Mouse (Mus musculus): Measurements from ENCODE around the gene Actr3b. TPM values are rescaled to one million over a fixed set of nuclear protein-coding genes. Genes with fewer than 3 reads are reported as not detected.

Gene Actr3b
- polyA plus RNA-seq, 1 experiment from 2014 or later: 44.2 TPM

DNA sequence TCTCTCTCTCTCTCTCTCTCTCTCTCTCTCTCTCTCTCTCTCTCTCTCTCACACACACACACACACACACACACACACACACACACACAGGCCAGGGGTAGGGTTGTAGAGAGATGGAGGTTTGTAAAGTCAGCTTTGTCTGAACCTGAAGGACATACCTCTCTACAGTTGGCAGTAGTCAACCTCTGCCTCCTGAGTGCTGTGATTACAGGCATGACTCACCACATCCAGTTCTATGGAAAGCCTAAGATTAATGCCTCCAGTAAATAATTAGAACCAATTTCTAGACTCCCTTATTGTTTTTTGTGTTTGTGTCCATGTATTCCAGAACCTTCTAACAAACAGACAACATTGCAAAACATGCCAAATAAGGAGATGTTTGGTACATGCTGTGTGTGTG is 11.9 kb upstream of the Actr3b start:
- H3K9me3 ChIP-seq (ENCODE audit: control insufficient read depth, low read length): no peaks in the 10 kb centered on the region
- no peaks in the 10 kb centered on the region for H3K27me3 ChIP-seq (ENCODE audit: control insufficient read depth, insufficient read depth, low read length)
- no peaks in the 10 kb centered on the region for H3K4me1 ChIP-seq (ENCODE audit: control insufficient read depth, insufficient read depth, low read length)
- no peak overlapping the region for H3K27ac ChIP-seq (ENCODE audit: low read depth, low read length)
- H3K36me3 ChIP-seq (ENCODE audit: control insufficient read depth, insufficient read depth, low read length): no peaks in the 10 kb centered on the region
- H3K4me2 ChIP-seq (ENCODE audit: low read depth, low read length): no peak overlapping the region
- no peak overlapping the region for H3K4me3 ChIP-seq (ENCODE audit: low read depth, low read length)
- H3K9ac ChIP-seq (replicated peaks; ENCODE audit: low read depth, low read length): no peak overlapping the region
- ATAC-seq (ENCODE audit: low read depth): no peak

DNA sequence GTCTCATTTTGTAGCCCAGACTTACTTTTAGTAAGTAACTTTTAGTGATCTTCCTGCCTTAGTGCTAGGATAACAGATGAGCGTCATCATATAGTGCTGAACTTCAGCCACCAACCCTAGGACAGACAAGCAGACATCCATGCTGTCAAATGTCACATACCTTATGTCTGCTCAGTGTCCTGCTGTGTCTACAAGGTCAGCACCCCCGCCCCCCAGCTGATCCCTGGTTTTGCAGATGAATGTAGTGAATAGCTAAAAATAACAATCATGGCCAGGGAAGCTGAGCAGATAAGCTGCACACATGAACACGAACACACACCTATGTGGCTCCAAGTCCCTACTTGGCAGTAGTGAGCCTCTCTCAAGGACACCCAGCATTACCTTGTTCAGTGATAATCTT is 11.2 kb upstream of the Actr3b start:
- no peak for ATAC-seq (ENCODE audit: low read depth)
- WGBS: 76% methylated on average over 3 of the region's 3 CpGs
- Histone ChIP-seq H3K4me3 (ENCODE audit: low read depth, low read length) (no peak overlapping the region), H3K4me2 (ENCODE audit: low read depth, low read length) (no peak overlapping the region), H3K9ac (replicated peaks; ENCODE audit: low read depth, low read length) (no peak overlapping the region), H3K9me3 (ENCODE audit: control insufficient read depth, low read length) (no peaks in the 10 kb centered on the region), H3K27ac (ENCODE audit: low read depth, low read length) (no peak overlapping the region), H3K27me3 (ENCODE audit: control insufficient read depth, insufficient read depth, low read length) (no peaks in the 10 kb centered on the region), H3K36me3 (ENCODE audit: control insufficient read depth, insufficient read depth, low read length) (no peaks in the 10 kb centered on the region), H3K4me1 (ENCODE audit: control insufficient read depth, insufficient read depth, low read length) (no peaks in the 10 kb centered on the region)

DNA sequence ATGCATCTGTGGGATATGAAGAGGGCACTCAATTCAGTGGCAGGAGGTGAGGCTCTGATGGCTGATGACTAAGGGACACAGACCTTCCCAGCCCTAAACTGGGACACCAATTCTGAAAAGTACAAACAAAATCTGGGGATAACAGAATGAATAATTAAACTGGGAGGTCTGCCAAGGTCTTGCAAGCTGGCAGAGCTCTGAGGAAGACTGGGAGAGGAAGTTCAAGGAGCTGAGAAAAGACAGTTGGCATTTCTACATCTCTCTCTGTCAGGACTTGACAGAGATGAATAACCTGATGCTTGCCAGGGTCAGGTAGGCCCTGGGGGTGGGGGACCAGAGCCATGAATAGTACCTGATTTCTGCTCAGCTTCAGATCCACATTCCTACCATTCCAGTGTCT is 8.2 kb upstream of the Actr3b start:
- Histone ChIP-seq H3K4me1 (ENCODE audit: control insufficient read depth, insufficient read depth, low read length) (0 out of 2 replicates have a peak, but pooled peaks cover 2% of the 10 kb centered on the region), H3K9me3 (ENCODE audit: control insufficient read depth, low read length) (no peaks in the 10 kb centered on the region), H3K27me3 (ENCODE audit: control insufficient read depth, insufficient read depth, low read length) (no peaks in the 10 kb centered on the region), H3K27ac (ENCODE audit: low read depth, low read length) (no peak overlapping the region), H3K9ac (replicated peaks; ENCODE audit: low read depth, low read length) (no peak overlapping the region), H3K36me3 (ENCODE audit: control insufficient read depth, insufficient read depth, low read length) (no peaks in the 10 kb centered on the region), H3K4me3 (ENCODE audit: low read depth, low read length) (no peak overlapping the region), H3K4me2 (ENCODE audit: low read depth, low read length) (no peak overlapping the region)
- ATAC-seq (ENCODE audit: low read depth): no peak

DNA sequence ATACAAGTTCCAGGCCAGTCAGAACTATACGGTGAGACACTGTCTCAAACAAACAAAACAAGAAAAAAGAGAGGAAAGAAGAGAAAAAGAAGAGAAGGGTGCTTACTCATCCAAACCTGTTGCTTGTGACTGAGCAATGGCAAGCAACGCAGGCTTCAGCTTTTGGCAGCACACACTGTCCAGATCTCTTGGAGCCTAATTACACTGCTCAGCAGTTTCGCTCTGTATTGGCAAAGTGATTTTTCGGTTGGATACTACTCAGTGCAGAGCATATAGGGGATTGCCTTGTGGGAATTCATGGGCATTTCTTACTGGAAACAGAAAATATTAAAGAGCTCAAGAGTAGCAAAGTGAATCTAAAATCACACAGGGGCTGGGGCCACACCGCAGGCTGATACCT is 6.9 kb upstream of the Actr3b start:
- no peak overlapping the region for H3K4me3 ChIP-seq (ENCODE audit: low read depth, low read length)
- H3K27me3 ChIP-seq (ENCODE audit: control insufficient read depth, insufficient read depth, low read length): no peaks in the 10 kb centered on the region
- no peak overlapping the region for H3K27ac ChIP-seq (ENCODE audit: low read depth, low read length)
- no peak overlapping the region for H3K9ac ChIP-seq (replicated peaks; ENCODE audit: low read depth, low read length)
- H3K36me3 ChIP-seq (ENCODE audit: control insufficient read depth, insufficient read depth, low read length): no peaks in the 10 kb centered on the region
- 0 out of 2 replicates have a peak, but pooled peaks cover 2% of the 10 kb centered on the region for H3K4me1 ChIP-seq (ENCODE audit: control insufficient read depth, insufficient read depth, low read length)
- H3K9me3 ChIP-seq (ENCODE audit: control insufficient read depth, low read length): no peaks in the 10 kb centered on the region
- H3K4me2 ChIP-seq (ENCODE audit: low read depth, low read length): no peak overlapping the region
- 83% methylated on average over 5 of the region's 5 CpGs for WGBS
- ATAC-seq (ENCODE audit: low read depth): no peak

DNA sequence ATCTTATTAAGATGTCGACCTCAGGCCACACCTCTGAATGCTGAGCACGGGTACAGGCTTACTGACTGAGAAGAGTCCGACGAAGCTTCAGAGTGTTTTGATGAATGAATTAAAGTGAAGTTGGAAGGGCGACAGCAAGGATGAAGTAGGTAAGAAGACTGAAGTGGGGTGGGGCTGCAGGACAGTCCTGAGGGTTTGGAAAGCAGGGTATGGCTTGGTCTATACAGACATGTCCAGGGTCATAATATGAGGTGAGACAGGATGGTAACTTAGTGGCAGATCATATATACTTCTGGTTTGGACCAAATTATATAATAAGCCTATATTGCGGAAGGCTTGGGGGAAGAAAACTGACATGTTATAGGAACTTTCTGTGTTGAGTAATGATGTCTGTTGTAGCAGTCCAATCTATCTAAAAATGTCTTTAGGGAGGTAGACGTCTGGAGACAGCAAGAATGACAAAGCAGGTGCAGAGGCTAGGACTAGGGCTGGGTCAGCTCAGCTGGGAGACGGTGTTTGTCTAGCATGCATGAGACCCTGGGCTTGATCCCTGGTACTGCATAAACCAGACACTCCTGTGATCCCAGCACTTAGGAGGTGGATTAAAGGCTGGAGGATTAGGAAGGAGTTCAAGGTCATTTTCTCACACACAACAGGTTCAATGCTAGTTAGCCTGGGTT is 6.1 kb upstream of the Actr3b start:
- Histone ChIP-seq H3K4me1 (ENCODE audit: control insufficient read depth, insufficient read depth, low read length) (0 out of 2 replicates have a peak, but pooled peaks cover 2% of the 10 kb centered on the region), H3K4me3 (ENCODE audit: low read depth, low read length) (no peak overlapping the region), H3K9ac (replicated peaks; ENCODE audit: low read depth, low read length) (no peak overlapping the region), H3K27me3 (ENCODE audit: control insufficient read depth, insufficient read depth, low read length) (no peaks in the 10 kb centered on the region), H3K4me2 (ENCODE audit: low read depth, low read length) (no peak overlapping the region), H3K9me3 (ENCODE audit: control insufficient read depth, low read length) (no peaks in the 10 kb centered on the region), H3K27ac (ENCODE audit: low read depth, low read length) (no peak overlapping the region), H3K36me3 (ENCODE audit: control insufficient read depth, insufficient read depth, low read length) (no peaks in the 10 kb centered on the region)
- ATAC-seq (ENCODE audit: low read depth): no peak
- 58% methylated on average over 8 of the region's 8 CpGs for WGBS

DNA sequence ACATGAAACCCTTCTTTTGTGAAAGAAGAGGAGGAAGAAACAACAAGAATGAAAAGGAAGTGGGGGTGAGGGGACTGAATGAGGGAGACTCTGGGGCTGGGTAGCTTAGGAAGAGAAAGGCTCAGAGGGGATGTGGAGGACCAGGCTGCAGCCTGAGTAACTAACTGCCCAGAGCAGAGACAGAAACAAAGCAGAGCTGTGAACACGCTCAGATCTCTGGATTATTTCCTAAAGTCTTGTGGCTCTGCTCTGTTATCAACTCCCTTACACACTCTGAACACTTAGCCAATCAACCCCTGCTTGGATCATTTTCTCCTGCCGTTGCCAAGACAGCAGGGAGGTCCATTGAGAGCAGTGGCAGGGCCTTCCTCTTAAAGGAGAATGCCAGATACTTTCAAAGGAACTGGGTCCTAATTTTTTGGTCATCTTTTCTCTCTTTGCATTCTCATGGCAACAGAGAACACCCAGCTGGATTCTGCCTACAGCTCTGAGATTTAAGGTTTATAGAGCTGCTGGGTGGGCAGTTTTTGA is 5.5 kb upstream of the Actr3b start:
- no peak overlapping the region for H3K4me3 ChIP-seq (ENCODE audit: low read depth, low read length)

DNA sequence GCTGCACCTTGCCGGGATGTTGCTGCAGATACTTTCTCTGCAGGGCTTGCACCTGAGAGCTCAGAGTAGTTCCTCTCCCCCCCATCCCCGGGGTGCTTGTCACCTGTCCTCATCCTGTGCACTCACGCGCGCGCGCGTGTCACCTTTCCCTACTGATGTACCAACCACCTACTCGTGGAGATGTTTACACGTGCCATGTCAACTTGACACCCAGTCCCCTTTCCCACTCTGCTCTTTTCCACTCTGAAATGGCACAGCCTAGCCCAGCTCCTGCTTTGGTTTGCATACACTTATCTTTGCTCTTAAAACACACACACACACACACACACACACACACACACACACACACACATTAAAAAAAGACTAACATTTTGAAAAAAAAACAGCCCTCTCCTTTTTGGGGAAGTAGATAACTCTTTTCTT is 624 bp downstream of the Actr3b start:
- Histone ChIP-seq H3K4me3 (ENCODE audit: low read depth, low read length) (peak overlapping the region; percentile 80), H3K9ac (replicated peaks; ENCODE audit: low read depth, low read length) (peak overlapping the region; percentile 84), H3K4me2 (ENCODE audit: low read depth, low read length) (peak overlapping the region; percentile 84), H3K27me3 (ENCODE audit: control insufficient read depth, insufficient read depth, low read length) (no peaks in the 10 kb centered on the region), H3K27ac (ENCODE audit: low read depth, low read length) (no peak overlapping the region), H3K36me3 (ENCODE audit: control insufficient read depth, insufficient read depth, low read length) (no peaks in the 10 kb centered on the region), H3K9me3 (ENCODE audit: control insufficient read depth, low read length) (no peaks in the 10 kb centered on the region), H3K4me1 (ENCODE audit: control insufficient read depth, insufficient read depth, low read length) (peaks cover 3% of the 10 kb centered on the region; the same call in 1 of the 2 replicates)
- no peak; the same call in 1 of the 2 replicates for ATAC-seq (ENCODE audit: low read depth)
- 3% methylated on average over 10 of the region's 10 CpGs for WGBS

More for the DNA sequence above, 5.5 kb upstream of the Actr3b start:
- Histone ChIP-seq H3K36me3 (ENCODE audit: control insufficient read depth, insufficient read depth, low read length) (no peaks in the 10 kb centered on the region), H3K4me2 (ENCODE audit: low read depth, low read length) (no peak overlapping the region), H3K4me1 (ENCODE audit: control insufficient read depth, insufficient read depth, low read length) (peaks cover 3% of the 10 kb centered on the region; the same call in 1 of the 2 replicates), H3K27me3 (ENCODE audit: control insufficient read depth, insufficient read depth, low read length) (no peaks in the 10 kb centered on the region), H3K9ac (replicated peaks; ENCODE audit: low read depth, low read length) (no peak overlapping the region), H3K27ac (ENCODE audit: low read depth, low read length) (no peak overlapping the region), H3K9me3 (ENCODE audit: control insufficient read depth, low read length) (no peaks in the 10 kb centered on the region)
- WGBS: 13% methylated on average over 2 of the region's 2 CpGs
- peak; percentile 71 for ATAC-seq (ENCODE audit: low read depth)

DNA sequence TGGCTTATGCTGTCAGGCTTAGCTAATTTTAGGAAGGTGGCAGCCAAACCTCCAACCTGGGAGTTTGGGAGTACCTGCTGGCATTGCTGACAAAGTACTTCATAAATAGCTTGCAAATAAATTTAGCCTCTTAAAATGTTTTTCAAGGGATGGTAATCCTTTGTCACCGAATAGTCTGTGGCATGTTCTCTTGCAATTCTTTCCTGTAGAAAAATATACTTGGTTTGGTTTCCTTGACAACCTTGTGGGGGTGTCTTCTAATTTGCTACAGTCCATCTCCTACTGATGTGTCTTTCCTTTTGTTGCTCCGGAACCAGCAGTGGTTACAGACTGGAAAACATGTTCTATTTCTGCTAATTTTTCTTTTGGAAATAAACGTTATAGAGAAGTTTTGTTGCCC is 1.1 kb downstream of the Actr3b start:
- WGBS: 59% methylated on average over 3 of the region's 3 CpGs
- peaks cover 3% of the 10 kb centered on the region; the same call in 1 of the 2 replicates for H3K4me1 ChIP-seq (ENCODE audit: control insufficient read depth, insufficient read depth, low read length)
- ATAC-seq (ENCODE audit: low read depth): no peak
- peak overlapping the region; percentile 80; the same call in 1 of the 2 replicates for H3K4me3 ChIP-seq (ENCODE audit: low read depth, low read length)
- H3K27me3 ChIP-seq (ENCODE audit: control insufficient read depth, insufficient read depth, low read length): no peaks in the 10 kb centered on the region
- H3K9me3 ChIP-seq (ENCODE audit: control insufficient read depth, low read length): no peaks in the 10 kb centered on the region
- no peaks in the 10 kb centered on the region for H3K36me3 ChIP-seq (ENCODE audit: control insufficient read depth, insufficient read depth, low read length)
- no peak overlapping the region for H3K9ac ChIP-seq (replicated peaks; ENCODE audit: low read depth, low read length)
- no peak overlapping the region for H3K27ac ChIP-seq (ENCODE audit: low read depth, low read length)
- peak overlapping the region; percentile 84; the same call in 1 of the 2 replicates for H3K4me2 ChIP-seq (ENCODE audit: low read depth, low read length)

DNA sequence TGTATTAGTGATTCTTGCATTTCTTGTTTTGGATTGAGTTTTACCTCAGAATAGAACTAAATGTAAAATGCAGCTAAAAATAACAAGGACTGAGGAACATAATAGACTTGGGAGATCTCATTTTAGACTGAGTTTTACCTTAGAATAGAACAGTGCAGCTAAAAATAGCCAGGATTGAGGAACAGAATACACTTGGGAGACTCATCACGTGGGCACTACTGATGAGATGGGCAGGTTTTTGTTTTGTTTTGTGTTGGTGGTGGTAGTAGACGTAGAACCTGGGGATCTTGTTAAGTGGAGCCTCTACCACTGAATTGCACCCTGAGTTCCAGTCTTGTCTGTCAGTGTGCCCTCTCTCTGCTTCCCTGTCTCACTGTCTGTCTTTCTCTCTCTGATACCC is 2.1 kb downstream of the Actr3b start:
- Histone ChIP-seq H3K4me3 (ENCODE audit: low read depth, low read length) (no peak overlapping the region), H3K9me3 (ENCODE audit: control insufficient read depth, low read length) (no peaks in the 10 kb centered on the region), H3K4me2 (ENCODE audit: low read depth, low read length) (no peak overlapping the region), H3K27me3 (ENCODE audit: control insufficient read depth, insufficient read depth, low read length) (no peaks in the 10 kb centered on the region), H3K36me3 (ENCODE audit: control insufficient read depth, insufficient read depth, low read length) (no peaks in the 10 kb centered on the region), H3K27ac (ENCODE audit: low read depth, low read length) (no peak overlapping the region), H3K4me1 (ENCODE audit: control insufficient read depth, insufficient read depth, low read length) (peaks cover 3% of the 10 kb centered on the region; the same call in 1 of the 2 replicates), H3K9ac (replicated peaks; ENCODE audit: low read depth, low read length) (no peak overlapping the region)
- no peak for ATAC-seq (ENCODE audit: low read depth)
- WGBS: 86% methylated on average over 2 of the region's 2 CpGs
